Mouse (Mus musculus): ENCODE results near the gene Utp4.

GRCm38 (mm10) chr8:106855242-106855562 lies 38.2 kb upstream of the Utp4 start:
- no peak for TF ChIP-seq POLR2A (IDR thresholded peaks at IDR 0.05; ENCODE audit: control insufficient read depth in 1 of 2, insufficient read depth in 1 of 2, low read depth in 1 of 2, low read length in 2 of 2, poor library complexity in 1 of 2)
- no peak for TF ChIP-seq TAL1 (IDR thresholded peaks at IDR 0.05; ENCODE audit: low read length)
- TF ChIP-seq CTCF (IDR thresholded peaks at IDR 0.05 in 2 of 3, conservative IDR thresholded peaks at IDR 0.05 in 1 of 3; ENCODE audit: control insufficient read depth in 1 of 3, insufficient read depth in 1 of 3, low read depth in 2 of 3, low read length in 3 of 3, poor library complexity in 1 of 3, severe bottlenecking in 1 of 3): no peak
- TF ChIP-seq ZKSCAN1 (IDR thresholded peaks at IDR 0.05; ENCODE audit: low read depth, low read length): no peak
- no peak for TF ChIP-seq MAX (IDR thresholded peaks at IDR 0.05; ENCODE audit: low read length)
- no peak for TF ChIP-seq POLR2AphosphoS2 (IDR thresholded peaks at IDR 0.05; ENCODE audit: low read length)
- TF ChIP-seq GABPA (IDR thresholded peaks at IDR 0.05; ENCODE audit: low read depth, low read length): no peak
- TF ChIP-seq NELFE (IDR thresholded peaks at IDR 0.05; ENCODE audit: low read depth, low read length): no peak
- TF ChIP-seq USF1 (IDR thresholded peaks at IDR 0.05; ENCODE audit: low read depth, low read length): no peak
- TF ChIP-seq POLR2AphosphoS5 (IDR thresholded peaks at IDR 0.05; ENCODE audit: borderline replicate concordance, low read depth, low read length): no peak
- TF ChIP-seq CHD2 (IDR thresholded peaks at IDR 0.05; ENCODE audit: low read length): no peak
- no peak for TF ChIP-seq EP300 (IDR thresholded peaks at IDR 0.05; ENCODE audit: low read depth in 1 of 2, low read length in 2 of 2)
